Mouse (Mus musculus) lung, adult 2 months (tissue): ENCODE data around the gene Palb2. TPM values are rescaled to one million over a fixed set of nuclear protein-coding genes. Genes with fewer than 3 reads are reported as not detected.

Source experiments
- DNase-seq: peaks from one replicate; pipeline ENCODE4 v3.0.0; 2022
- H3K4me1 ChIP-seq: fragments of 200-500 bp; 2 replicates; pipeline ENCODE4 v1.6.1; 2011; ENCODE audit warnings: low read length; ENCODE audit not compliant: control insufficient read depth, insufficient read depth
- H3K4me3 ChIP-seq: fragments of 200-500 bp; replicated peaks from 2 replicates; pipeline ENCODE3; 2011; ENCODE audit warnings: low read depth, mild to moderate bottlenecking, control low read depth, low read length; ENCODE audit errors: extremely low read depth
- CTCF ChIP-seq: fragments of 200-500 bp; IDR thresholded peaks from 2 replicates; pipeline ENCODE4 v1.5.1; 2011; ENCODE audit warnings: mild to moderate bottlenecking, low read length, control low read depth; ENCODE audit not compliant: insufficient read depth
- POLR2A ChIP-seq: fragments of 200-500 bp; IDR thresholded peaks from 2 replicates; pipeline ENCODE4 v1.6.1; 2011; ENCODE audit warnings: low read depth, mild to moderate bottlenecking, control low read depth, low read length, borderline replicate concordance; ENCODE audit errors: extremely low read depth
- WGBS: fragments of 180-500 bp; shearing (Covaris S2); methylation state at CpG from one replicate; pipeline ENCODE4 v1.1.7; 2018; 5-methylcytosine and 5-hydroxymethylcytosine counted together
- polyA plus RNA-seq: library from polyadenylated mRNA; depleted of rRNA; stranded (reverse); fragments of >200 nt; gene quantifications from 2 replicates; pipeline ENCODE4 v1.2.3, GENCODE M21; 2012; rRNA removed

The Palb2 gene
- polyA plus RNA-seq, 1 experiment, result 0.67 TPM

DNA sequence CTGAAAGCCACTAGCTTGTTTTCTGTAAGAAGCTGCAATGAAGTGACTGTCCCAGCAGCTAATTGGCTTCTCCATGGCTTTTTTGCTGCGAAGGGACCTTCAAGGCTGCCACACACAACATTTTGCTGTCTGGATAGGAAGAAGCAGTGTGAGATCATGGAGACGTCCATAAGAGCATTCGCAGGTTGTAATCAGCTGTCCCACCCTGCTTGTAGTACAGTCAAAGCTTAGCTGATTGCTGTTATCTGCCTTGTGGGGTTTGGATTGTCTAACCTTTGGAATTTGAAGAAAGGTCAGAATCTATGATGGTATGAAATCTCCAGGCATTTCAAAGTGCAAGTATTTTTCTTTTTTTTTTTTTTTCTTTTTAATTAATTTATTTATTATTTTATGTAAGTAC lies 58.4 kb downstream of the Palb2 start:
- H3K4me3 ChIP-seq, result no peak overlapping the region
- no peak for DNase-seq
- no peaks in the 10 kb centered on the region for H3K4me1 ChIP-seq
- 87% methylated on average over 3 of the region's 3 CpGs for WGBS
- TF ChIP-seq CTCF, result no peak
- TF ChIP-seq POLR2A, result no peak

DNA sequence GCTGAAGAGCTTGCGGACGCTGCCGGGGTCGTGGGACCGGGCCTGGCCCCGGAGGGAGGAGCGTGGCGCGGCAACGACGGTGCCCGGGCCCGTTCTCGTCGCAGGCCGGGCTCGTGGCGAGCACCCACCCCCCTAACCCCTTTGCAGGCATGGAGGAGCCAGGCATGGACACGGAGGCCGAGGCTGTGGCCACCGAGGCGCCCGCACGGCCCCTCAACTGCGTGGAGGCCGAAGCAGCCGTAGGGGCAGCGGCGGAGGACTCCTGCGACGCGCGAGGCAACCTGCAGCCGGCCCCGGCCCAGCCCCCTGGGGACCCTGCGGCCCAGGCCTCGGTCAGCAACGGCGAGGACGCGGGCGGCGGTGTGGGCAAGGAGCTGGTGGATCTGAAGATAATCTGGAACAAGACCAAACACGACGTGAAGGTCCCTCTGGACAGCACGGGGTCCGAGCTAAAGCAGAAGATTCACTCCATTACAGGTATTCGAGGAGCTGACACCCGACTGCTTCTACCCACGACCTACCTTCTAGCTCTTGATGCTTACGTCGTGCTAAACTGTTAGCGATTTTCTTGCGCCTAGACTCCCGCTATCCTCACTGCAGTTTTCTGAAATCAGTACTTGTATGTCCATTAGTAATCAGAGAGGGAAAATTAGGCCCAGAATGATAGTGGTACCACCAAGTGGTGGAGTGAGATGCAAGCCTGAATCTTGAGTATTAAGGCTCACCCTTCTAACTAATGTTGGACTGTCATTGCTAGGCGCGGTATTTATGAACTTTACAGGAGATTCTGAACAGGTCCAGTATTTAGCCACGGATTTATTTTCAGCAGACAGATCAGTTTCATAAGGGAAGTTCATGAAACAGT lies 65.0 kb downstream of the Palb2 start:
- DNase-seq, result no peak
- H3K4me1 ChIP-seq, result peaks cover 8% of the 10 kb centered on the region
- peak overlapping the region; percentile 74 for H3K4me3 ChIP-seq
- 1% methylated on average over 58 of the region's 58 CpGs for WGBS
- TF ChIP-seq POLR2A (no peak), CTCF (no peak)

DNA sequence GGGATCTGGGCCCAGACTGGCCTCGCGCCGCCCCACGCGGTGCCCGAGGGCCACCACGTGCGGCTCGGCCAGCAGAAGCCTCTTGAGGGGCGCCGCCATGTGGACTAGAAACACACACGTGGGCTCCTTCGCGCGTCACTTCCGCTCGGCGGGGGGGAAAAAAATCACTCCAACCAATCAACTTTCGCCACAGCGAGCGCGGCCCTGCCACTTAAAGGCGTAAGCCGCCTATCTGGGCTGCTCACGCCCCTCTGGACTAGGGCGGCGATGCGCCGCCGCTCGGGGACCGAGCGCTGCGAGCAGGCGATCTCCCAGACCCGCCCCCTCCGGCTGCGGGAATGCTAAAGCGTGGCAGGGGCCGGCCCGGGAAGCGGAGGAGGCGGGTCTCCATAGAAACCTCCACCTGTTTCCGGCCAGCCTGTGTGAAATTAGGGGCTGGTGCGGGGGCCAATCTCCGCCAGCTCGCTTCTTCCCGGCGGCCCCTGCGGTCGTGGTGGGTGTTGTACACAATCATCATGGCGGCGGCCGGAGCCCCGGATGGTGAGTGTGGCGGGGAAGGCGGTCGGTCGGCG lies 65.8 kb downstream of the Palb2 start, which contains the start of the genes Ubfd1 and Ears2:
Ubfd1 (plus strand) TSS at position 231 of the 572 bp plus-strand sequence.
Ears2 (minus strand) TSS at position 319 of the 572 bp plus-strand sequence.
- Histone ChIP-seq H3K4me1 (peaks cover 8% of the 10 kb centered on the region), H3K4me3 (peak within 1 kb of the TSS; percentile 74)
- WGBS, result under 1% methylated on average over 60 of the region's 60 CpGs
- DNase-seq, result peak; percentile 98
- TF ChIP-seq CTCF, result no peak
- TF ChIP-seq POLR2A, result no peak

DNA sequence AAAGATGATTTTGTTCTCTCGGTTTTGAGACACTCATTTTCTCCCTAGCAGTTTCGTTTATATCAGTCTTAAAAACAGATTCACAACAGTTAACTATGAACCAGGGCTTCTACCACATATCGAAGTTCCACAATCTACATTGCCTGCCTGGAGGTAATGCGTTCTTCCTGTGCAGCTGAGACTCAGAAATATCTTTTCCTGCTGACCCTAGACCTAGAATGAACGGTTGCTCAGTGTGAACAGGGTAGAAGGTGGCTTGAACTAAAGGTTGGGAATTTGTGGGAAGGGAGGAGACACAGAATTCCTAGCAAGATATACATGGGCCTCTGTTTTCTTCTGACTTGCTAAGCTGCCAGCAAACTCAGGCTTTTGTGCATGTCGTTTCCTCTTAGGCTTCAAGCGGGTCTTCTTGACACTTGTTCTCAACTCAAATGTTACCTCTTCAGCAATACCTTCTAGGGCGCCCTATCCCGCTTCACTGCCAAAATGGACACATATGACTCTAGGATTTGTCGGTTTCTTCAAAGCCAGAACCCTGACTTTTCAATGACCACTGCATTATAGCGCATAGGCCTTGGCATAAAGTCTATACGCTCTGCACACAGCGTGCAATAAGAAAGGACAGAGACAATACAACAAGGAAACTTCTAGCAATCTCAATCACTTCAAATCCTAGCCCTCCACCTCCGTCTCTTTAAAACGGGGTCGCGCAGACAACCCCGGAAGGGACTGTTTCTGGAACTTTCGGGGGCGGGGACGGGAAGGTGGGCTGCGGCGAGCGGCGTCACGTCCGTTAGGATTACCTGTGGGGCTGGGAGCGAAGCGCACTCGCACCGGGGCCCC lies 66.5 kb downstream of the Palb2 start:
- DNase-seq, result no peak
- TF ChIP-seq POLR2A (no peak), CTCF (no peak)
- Histone ChIP-seq H3K4me1 (peaks cover 8% of the 10 kb centered on the region), H3K4me3 (peak overlapping the region; percentile 74)
- 8% methylated on average over 31 of the region's 31 CpGs for WGBS

DNA sequence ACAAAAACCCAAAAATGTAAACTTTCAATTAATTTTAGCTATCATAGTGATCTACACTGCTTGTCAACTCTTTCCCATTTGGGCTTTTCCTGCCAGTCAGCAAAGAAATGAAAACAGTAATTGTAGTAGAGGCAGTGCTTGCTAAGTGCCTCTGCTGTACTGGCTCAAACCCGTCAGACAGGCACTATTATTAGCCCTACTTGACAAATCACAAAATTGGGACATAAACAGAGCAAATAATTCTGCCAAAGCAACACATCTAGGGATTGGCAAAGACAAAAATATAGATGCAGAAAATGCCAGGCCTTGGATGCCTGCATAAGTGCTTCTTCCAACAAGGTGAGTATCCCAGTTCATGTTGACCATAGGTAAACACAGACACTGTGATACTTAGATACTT lies 67.1 kb downstream of the Palb2 start:
- TF ChIP-seq CTCF (no peak), POLR2A (no peak)
- H3K4me1 ChIP-seq, result peaks cover 8% of the 10 kb centered on the region
- DNase-seq, result no peak
- H3K4me3 ChIP-seq, result no peak overlapping the region
- 47% methylated on average over 1 of the region's 1 CpGs for WGBS

Other genes starting within 250 kb of the Palb2 start
- 25.6 and 29.7 TPM in 2 replicates for gene Cog7, start 151.3 kb downstream of the Palb2 start, polyA plus RNA-seq
- gene Gga2, start 111.8 kb downstream of the Palb2 start, polyA plus RNA-seq, result 26.2 and 35.3 TPM in 2 replicates
- 17.5 and 21.1 TPM in 2 replicates for gene Ubfd1, start 65.8 kb downstream of the Palb2 start, polyA plus RNA-seq
- gene Ears2, start 65.7 kb downstream of the Palb2 start, polyA plus RNA-seq, result 5.1 and 6.0 TPM in 2 replicates
- 150 and 268 TPM in 2 replicates for gene Ndufab1, start 31.1 kb downstream of the Palb2 start, polyA plus RNA-seq
- 52.0 and 59.1 TPM in 2 replicates for gene Dctn5, start 56 bp upstream of the Palb2 start, polyA plus RNA-seq
- gene Plk1, start 26.5 kb upstream of the Palb2 start, polyA plus RNA-seq, result 2.3 and 3.1 TPM in 2 replicates
- 0.72 and 1.3 TPM in 2 replicates for gene Ern2, start 53.2 kb upstream of the Palb2 start, polyA plus RNA-seq
- gene Chp2, start 86.5 kb upstream of the Palb2 start, polyA plus RNA-seq, result 3.3 and 3.6 TPM in 2 replicates
- 7.8 and 10.9 TPM in 2 replicates for gene Prkcb, start 155.8 kb upstream of the Palb2 start, polyA plus RNA-seq